Mouse (Mus musculus): ENCODE results near the gene Soat2. TPM values are rescaled to one million over a fixed set of nuclear protein-coding genes. Genes with fewer than 3 reads are reported as not detected.

Gene Soat2
- total RNA-seq, 1 experiment from 2014 or later = 0.55 TPM

DNA sequence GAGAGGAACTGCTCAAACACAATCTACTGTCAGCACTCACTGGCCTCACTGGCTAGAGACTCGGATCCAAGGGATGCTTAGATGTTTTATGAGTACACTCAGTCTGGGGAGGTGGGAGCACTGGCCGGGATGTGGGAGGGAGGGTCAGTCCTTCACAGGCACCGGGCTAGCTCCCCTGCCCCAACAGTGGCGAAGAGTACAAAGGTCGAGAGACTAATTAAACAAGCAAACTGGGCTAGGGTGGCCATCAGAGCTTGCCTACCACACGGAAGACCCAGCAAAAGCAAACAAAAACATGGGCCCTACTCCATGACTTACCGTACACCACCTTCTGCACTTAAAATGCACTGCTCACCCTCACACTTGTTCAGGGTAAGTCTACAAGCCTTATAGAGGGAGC lies 41.4 kb downstream of the Soat2 start:
- DNase-seq = no peak

GRCm38 (mm10) chr15:102192271-102192812 lies 42.0 kb downstream of the Soat2 start:
- DNase-seq = no peak

- DNase-seq = no peak
These were observed 42.6 kb downstream of the Soat2 start for GRCm38 (mm10) chr15:102192820-102193386.

GRCm38 (mm10) chr15:102193652-102194051 lies 43.3 kb downstream of the Soat2 start:
- no peak for DNase-seq

GRCm38 (mm10) chr15:102194439-102194838 lies 44.1 kb downstream of the Soat2 start:
- DNase-seq = no peak

- no peak for DNase-seq
These were observed 45.0 kb downstream of the Soat2 start for GRCm38 (mm10) chr15:102195373-102195772.

GRCm38 (mm10) chr15:102198841-102199240 lies 48.5 kb downstream of the Soat2 start:
- no peak for DNase-seq

DNA sequence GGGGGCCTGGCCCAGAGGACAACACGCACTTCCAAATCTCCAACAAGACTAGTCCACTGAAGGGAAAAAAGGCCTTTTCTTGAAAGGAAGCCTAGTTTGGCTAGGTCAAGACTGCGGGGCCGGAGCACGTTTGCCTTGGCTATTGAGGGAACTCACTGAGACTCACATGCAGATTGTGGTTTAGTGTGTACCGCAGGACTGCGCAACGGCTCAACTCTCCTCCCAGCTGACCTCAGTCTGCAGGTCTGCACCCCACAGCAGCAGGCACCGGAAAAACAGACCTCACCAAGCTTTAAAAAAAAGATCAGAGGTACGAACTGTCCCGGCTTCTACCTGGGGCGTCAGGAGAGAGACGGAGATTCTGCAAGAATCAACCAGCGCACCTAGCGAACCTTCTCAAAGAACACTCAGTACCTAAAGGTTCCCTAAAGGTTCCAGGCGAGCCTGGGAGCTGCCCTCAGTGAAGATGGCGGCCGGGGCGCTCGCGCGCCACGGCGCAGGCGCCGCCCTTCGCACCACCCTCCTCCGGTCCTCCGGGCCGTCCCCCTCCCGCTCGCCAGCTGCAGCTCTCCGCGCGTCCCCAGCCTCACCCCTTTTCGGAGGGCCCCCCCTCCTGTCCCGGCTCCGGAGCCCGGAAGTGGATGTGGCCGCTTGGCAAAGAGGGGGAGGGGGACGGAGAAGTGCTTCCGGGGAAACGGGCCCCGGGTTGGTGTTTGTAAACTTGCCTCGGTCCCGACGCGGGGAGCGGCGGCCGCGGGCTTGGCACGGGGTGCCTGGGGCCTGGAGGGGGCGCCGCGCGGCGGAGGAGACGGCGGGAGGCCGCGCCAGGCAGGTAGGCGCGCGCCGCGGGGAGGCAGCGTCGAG lies 52.9 kb downstream of the Soat2 start, which contains the start of gene Zfp740:
Gene Zfp740, plus strand, starts transcription at position 279 of the 864 bp plus-strand sequence.
- DNase-seq = peak; percentile 97

DNA sequence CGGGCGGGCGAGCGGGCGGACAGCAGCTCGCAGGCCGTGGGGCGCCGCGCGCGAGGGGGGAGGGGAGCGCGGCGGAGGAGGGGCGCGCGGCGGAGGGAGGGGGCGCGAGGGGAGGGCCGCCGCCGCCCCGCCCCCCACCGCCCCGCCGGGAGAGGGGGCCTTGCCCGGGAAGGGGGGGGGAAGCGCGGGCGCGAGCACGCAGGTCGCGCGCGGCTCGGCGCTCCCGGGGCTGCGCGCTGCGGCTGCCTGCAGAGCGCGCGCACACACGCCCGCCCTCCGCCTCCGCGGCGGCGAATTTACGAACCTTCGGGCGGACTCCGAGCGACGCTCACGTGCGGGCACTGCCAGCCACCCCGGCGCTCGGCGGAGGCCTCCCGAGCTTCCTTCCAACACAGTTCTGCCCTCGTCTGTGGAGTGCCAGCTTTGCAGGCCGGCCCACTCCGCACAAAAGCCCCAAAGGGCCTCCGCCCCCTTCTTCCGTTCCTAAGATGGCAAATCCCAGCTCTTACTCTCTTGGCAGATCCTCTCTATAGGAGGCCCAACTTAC lies 53.6 kb downstream of the Soat2 start:
- peak; percentile 77 for DNase-seq

DNA sequence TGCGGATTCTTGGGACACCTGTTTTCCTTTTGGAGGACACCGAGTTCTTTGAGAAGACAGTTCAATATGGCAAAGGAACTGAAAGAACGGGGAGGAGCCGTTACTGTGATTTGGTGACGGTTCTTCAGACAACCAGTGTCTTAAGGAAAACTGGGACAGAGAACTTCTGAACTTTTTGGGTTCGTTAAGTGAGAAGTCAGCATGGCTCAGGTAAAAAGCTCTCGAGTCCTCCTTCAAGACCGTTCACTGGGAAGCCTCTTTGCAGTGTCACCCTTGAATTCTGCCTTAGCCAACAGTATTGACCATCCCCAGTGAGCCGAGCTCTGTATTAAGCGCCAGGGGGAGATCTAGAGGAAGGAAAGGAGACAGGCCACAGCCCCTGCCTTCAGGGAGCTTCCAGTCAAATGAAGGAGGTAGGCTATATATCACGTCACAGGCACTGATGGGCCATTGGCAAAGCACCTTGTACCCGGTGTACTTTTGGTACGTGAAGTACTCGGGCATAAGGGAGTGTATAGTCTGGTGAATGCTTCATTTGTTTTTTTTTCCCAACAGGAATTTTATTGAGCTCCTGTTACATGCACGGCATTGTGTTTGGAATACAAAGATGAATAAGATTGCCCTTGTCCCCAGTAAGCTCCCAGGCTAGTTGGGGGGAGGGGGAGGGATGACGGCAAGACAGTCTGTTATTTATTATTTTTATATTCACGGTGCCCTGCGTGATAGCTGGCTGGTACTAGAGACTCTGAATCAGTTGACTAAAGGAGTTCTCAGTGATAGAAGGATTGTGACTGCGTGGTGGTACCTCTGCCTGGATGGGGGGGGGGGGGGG lies 54.6 kb downstream of the Soat2 start, which contains the start of gene Csad:
Gene Csad, minus strand, starts transcription at position 51 of the 832 bp plus-strand sequence.
- no peak for DNase-seq

DNA sequence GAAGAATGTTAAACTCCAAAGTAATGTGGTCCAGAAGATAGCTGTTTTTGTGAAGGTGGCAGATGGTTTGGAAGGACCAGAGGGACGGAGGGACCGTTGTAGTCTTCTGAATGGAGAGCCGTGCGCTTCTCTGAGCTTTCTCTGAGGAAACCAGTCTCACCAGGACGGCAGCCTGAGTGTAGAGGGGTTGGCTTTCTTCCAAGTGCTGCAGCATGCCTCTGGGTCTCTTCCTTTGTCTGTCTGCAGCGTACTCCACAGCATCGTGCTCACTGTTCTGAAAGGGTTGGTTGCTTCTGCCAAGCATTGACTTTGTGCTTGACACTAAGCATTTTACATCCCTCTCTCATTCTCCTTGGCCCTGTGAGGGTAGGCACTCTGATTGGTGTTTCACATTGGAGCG lies 55.5 kb downstream of the Soat2 start:
- no peak for DNase-seq

GRCm38 (mm10) chr15:102207351-102207750 lies 57.0 kb downstream of the Soat2 start:
- DNase-seq = no peak

DNA sequence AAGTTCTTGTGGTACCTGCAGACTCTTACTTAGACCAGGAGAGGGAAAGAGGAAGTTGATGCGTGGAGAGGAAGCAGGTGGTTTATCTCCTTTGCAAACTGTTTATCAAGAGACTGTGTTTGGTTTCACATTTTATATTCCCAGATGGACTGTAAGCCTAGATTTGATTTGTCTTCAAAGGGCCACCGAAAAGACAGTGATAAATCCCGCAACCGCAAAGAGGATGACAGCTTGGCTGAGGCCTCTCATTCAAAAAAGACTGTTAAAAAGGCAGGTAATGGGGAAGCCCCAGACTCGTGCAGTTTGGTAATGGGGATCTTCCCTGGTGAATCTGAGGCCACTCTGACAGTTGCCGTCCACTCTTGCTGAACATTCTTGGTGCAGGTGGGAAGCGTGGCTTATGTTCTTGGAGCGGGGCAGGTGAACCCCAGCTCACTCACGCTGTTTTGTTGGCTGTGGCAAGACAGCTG lies 57.8 kb downstream of the Soat2 start:
- DNase-seq = no peak

GRCm38 (mm10) chr15:102209114-102209513 lies 58.8 kb downstream of the Soat2 start:
- no peak for DNase-seq

GRCm38 (mm10) chr15:102210816-102211215 lies 60.5 kb downstream of the Soat2 start:
- DNase-seq = no peak

DNA sequence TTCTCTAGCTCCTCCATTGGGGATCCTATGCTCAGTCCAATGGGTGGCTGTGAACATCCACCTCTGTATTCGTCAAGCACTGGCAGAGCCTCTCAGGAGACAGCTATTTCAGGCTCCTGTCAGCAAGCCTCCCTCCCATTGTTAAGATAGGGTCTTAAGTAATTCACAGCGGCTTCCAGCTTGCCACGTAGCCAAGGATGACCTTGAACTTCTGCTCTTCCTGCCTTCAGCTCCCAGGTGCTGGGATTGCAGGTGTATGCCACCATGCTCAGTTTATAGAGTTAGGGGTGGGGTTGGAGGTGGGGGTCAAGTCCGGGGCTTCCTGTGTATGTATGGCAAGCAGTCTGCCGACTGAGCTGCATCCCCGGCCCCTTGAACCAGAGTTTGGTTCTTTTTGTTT lies 61.6 kb downstream of the Soat2 start:
- no peak for DNase-seq

Other genes with a start within 250 kb of the Soat2 start
- not detected in 2 replicates for gene Krt4, start 225.8 kb upstream of the Soat2 start, total RNA-seq (2021)
- gene Krt79, start 210.2 kb upstream of the Soat2 start, total RNA-seq (2021) = 0.57 and 0.76 TPM in 2 replicates
- not detected in 2 replicates for gene Krt78, start 196.2 kb upstream of the Soat2 start, total RNA-seq (2021)
- gene Krt8, start 146.0 kb upstream of the Soat2 start, total RNA-seq (2021) = 0.36 and 1.00 TPM in 2 replicates
- 1.5 and 1.8 TPM in 2 replicates for gene Krt18, start 122.3 kb upstream of the Soat2 start, total RNA-seq (2021)
- 244 and 270 TPM in 2 replicates for gene Eif4b, start 76.8 kb upstream of the Soat2 start, total RNA-seq (2021)
- gene Tns2, start 50.1 kb upstream of the Soat2 start, total RNA-seq (2021) = 75.2 and 78.7 TPM in 2 replicates
- 29.4 and 40.3 TPM in 2 replicates for gene Spryd3, start 14.3 kb upstream of the Soat2 start, total RNA-seq (2021)
- 17.1 and 17.2 TPM in 2 replicates for gene Igfbp6, start 6.2 kb upstream of the Soat2 start, total RNA-seq (2021)
- 61.4 and 80.4 TPM in 2 replicates for gene Zfp740, start 52.7 kb downstream of the Soat2 start, total RNA-seq (2021)
- 76.1 and 76.8 TPM in 2 replicates for gene Csad, start 54.2 kb downstream of the Soat2 start, total RNA-seq (2021)
- 1.5 and 2.0 TPM in 2 replicates for gene Itgb7, start 81.4 kb downstream of the Soat2 start, total RNA-seq (2021)
- 21.5 and 25.7 TPM in 2 replicates for gene Rarg, start 107.0 kb downstream of the Soat2 start, total RNA-seq (2021)
- 0.15 TPM in 1 of 2 replicates, not detected in the other for gene Gm9918, start 120.0 kb downstream of the Soat2 start, total RNA-seq (2021)
- gene Mfsd5, start 128.9 kb downstream of the Soat2 start, total RNA-seq (2021) = 36.3 and 36.7 TPM in 2 replicates
- gene Espl1, start 145.7 kb downstream of the Soat2 start, total RNA-seq (2021) = 4.1 and 6.3 TPM in 2 replicates
- 379 TPM in 2 replicates for gene Pfdn5, start 175.6 kb downstream of the Soat2 start, total RNA-seq (2021)
- 72.4 and 77.8 TPM in 2 replicates for gene Myg1, start 181.2 kb downstream of the Soat2 start, total RNA-seq (2021)
- 14.4 and 24.0 TPM in 2 replicates for gene Aaas, start 200.2 kb downstream of the Soat2 start, total RNA-seq (2021)
- 0.15 TPM in 1 of 2 replicates, not detected in the other for gene Sp7, start 216.7 kb downstream of the Soat2 start, total RNA-seq (2021)

All from adrenal gland, postnatal 25 days (tissue).